Mouse (Mus musculus) olfactory bulb, adult 2 months (tissue): ENCODE data around the gene Fbxo41. TPM values are rescaled to one million over a fixed set of nuclear protein-coding genes. Genes with fewer than 3 reads are reported as not detected.
A peak's percentile ranks its signal among the peaks of the same experiment; 100 is the strongest.

ENCODE experiments used
- H3K27ac ChIP-seq: fragments of 200-500 bp; 2 replicates; pipeline ENCODE4 v1.5.1; 2012; ENCODE audit warnings: low read depth, low read length; ENCODE audit not compliant: insufficient read depth
- H3K4me1 ChIP-seq: fragments of 200-500 bp; 2 replicates; pipeline ENCODE4 v1.6.1; 2012; ENCODE audit warnings: low read length; ENCODE audit not compliant: control insufficient read depth, insufficient read depth
- H3K4me3 ChIP-seq: fragments of 200-500 bp; 2 replicates; pipeline ENCODE4 v1.5.1; 2012; ENCODE audit warnings: mild to moderate bottlenecking, low read depth, low read length, moderate library complexity; ENCODE audit not compliant: insufficient read depth
- CTCF ChIP-seq: fragments of 200-500 bp; IDR thresholded peaks from 2 replicates; pipeline ENCODE4 v1.5.1; 2012; ENCODE audit warnings: low read depth, mild to moderate bottlenecking, low read length, moderate library complexity; ENCODE audit not compliant: insufficient read depth
- POLR2A ChIP-seq: fragments of 200-500 bp; IDR thresholded peaks from 2 replicates; pipeline ENCODE4 v1.6.1; 2012; ENCODE audit warnings: mild to moderate bottlenecking, low read depth, low read length, moderate library complexity; ENCODE audit not compliant: insufficient read depth
- WGBS: fragments of 180-500 bp; shearing (Covaris S2); methylation state at CpG from one replicate; pipeline ENCODE4 v1.1.7; 2018; 5-methylcytosine and 5-hydroxymethylcytosine counted together
- polyA plus RNA-seq: library from polyadenylated mRNA; stranded (reverse); fragments of >200 nt; gene quantifications from 2 replicates; pipeline ENCODE4 v1.2.4, GENCODE M21; 2012; ENCODE audit warnings: low replicate concordance; ENCODE audit not compliant: missing spikeins, insufficient read depth, insufficient read length

Fbxo41 gene
- not detected in 2 replicates for polyA plus RNA-seq

GRCm38 (mm10) chr6:85502911-85503250 lies at the start of gene Fbxo41:
Gene Fbxo41 (minus strand): TSS chr6:85502994.
- Histone ChIP-seq H3K4me1 (peaks cover 15% of the 10 kb centered on the region), H3K4me3 (peak within 1 kb of the TSS; percentile 92), H3K27ac (peak within 1 kb of the TSS; percentile 94)
- WGBS, result 2% methylated on average over 17 of the region's 22 CpGs
- TF ChIP-seq POLR2A (no peak), CTCF (no peak)

- H3K4me1 ChIP-seq, result no peaks in the 10 kb centered on the region
- H3K27ac ChIP-seq, result no peak overlapping the region
- WGBS, result 39% methylated on average over 5 of the region's 5 CpGs
- TF ChIP-seq POLR2A, result no peak
- TF ChIP-seq CTCF, result no peak
- no peak overlapping the region for H3K4me3 ChIP-seq
These were observed 44.8 kb upstream of the Fbxo41 start for GRCm38 (mm10) chr6:85547642-85548041.

GRCm38 (mm10) chr6:85544251-85544881 lies 41.6 kb upstream of the Fbxo41 start:
- Histone ChIP-seq H3K27ac (no peak overlapping the region), H3K4me1 (no peaks in the 10 kb centered on the region), H3K4me3 (no peak overlapping the region)
- TF ChIP-seq CTCF, result no peak
- no peak for TF ChIP-seq POLR2A
- 35% methylated on average over 13 of the region's 13 CpGs for WGBS

- TF ChIP-seq CTCF, result no peak
- 87% methylated on average over 10 of the region's 10 CpGs for WGBS
These were observed 40.8 kb upstream of the Fbxo41 start for GRCm38 (mm10) chr6:85543351-85544175.

GRCm38 (mm10) chr6:85522825-85523224 lies 20.0 kb upstream of the Fbxo41 start:
- Histone ChIP-seq H3K4me3 (no peak overlapping the region), H3K4me1 (peaks cover 17% of the 10 kb centered on the region), H3K27ac (0 out of 2 replicates have a peak overlapping the region, but pooled peaks have one; percentile 2)
- TF ChIP-seq CTCF, result no peak
- 15% methylated on average over 2 of the region's 2 CpGs for WGBS

More at GRCm38 (mm10) chr6:85543351-85544175, 40.8 kb upstream of the Fbxo41 start:
- Histone ChIP-seq H3K4me3 (no peak overlapping the region), H3K4me1 (no peaks in the 10 kb centered on the region), H3K27ac (no peak overlapping the region)

GRCm38 (mm10) chr6:85522026-85522425 lies 19.2 kb upstream of the Fbxo41 start:
- TF ChIP-seq POLR2A (no peak), CTCF (no peak)
- H3K4me3 ChIP-seq, result no peak overlapping the region
- WGBS, result 91% methylated on average over 5 of the region's 5 CpGs
- H3K4me1 ChIP-seq, result peaks cover 17% of the 10 kb centered on the region
- 0 out of 2 replicates have a peak overlapping the region, but pooled peaks have one; percentile 2 for H3K27ac ChIP-seq

GRCm38 (mm10) chr6:85518091-85518693 lies 15.4 kb upstream of the Fbxo41 start:
- Histone ChIP-seq H3K4me3 (no peak overlapping the region), H3K27ac (peak overlapping the region; percentile 46), H3K4me1 (peaks cover 17% of the 10 kb centered on the region)
- no peak for TF ChIP-seq POLR2A
- no peak for TF ChIP-seq CTCF
- 28% methylated on average over 5 of the region's 5 CpGs for WGBS

- TF ChIP-seq POLR2A (no peak), CTCF (no peak)
- Histone ChIP-seq H3K4me1 (peaks cover 25% of the 10 kb centered on the region), H3K27ac (no peak overlapping the region), H3K4me3 (no peak overlapping the region)
- WGBS, result 59% methylated on average over 4 of the region's 4 CpGs
These were observed 13.1 kb upstream of the Fbxo41 start for GRCm38 (mm10) chr6:85515941-85516340.

GRCm38 (mm10) chr6:85513531-85513910 lies 10.7 kb upstream of the Fbxo41 start, which contains the start of gene Egr4:
Gene Egr4 (minus strand): TSS chr6:85513589.
- peak within 1 kb of the TSS; percentile 60 for H3K27ac ChIP-seq
- H3K4me1 ChIP-seq, result peaks cover 26% of the 10 kb centered on the region
- H3K4me3 ChIP-seq, result peak within 1 kb of the TSS; percentile 77
- TF ChIP-seq POLR2A (peak; percentile 50; the same call in 1 of the 2 replicates), CTCF (no peak)
- WGBS, result under 1% methylated on average over 35 of the region's 38 CpGs
